Mouse (Mus musculus): Measurements from ENCODE around the gene Snx29.
A peak's percentile ranks its signal among the peaks of the same experiment; 100 is the strongest.
"Not testable (repeated sequence)": the region's sequence is repeated elsewhere in the genome, so short reads cannot be mapped to it uniquely, and the experiment has no call there.

Snx29 gene

GRCm38 (mm10) chr16:11495923-11496616 lies 173.4 kb downstream of the Snx29 start:
- DNase-seq (ENCODE audit: low read depth): no peak

- DNase-seq (ENCODE audit: low read depth): no peak
Observed at GRCm38 (mm10) chr16:11496721-11497120, 174.0 kb downstream of the Snx29 start.

DNA sequence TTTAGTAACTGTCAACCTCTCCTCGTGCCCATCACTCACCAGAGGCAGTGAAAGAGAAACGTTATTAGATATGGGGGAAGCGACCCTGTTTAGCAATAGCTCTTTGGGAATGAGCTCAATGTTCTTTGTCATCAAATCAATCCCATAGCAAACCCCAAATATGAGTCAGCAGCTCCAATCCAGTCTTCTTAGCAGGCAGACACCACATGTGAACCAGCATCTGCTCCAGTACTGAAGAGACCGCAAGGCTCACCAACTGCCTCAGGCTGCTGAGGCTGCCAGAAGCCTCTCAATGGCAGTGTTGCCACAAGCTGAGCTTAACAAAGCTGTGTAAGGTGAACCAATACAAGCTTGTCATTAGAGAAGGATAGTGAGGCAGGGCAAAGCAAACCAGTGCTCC lies 177.4 kb downstream of the Snx29 start:
- no peak for DNase-seq (ENCODE audit: low read depth)

DNA sequence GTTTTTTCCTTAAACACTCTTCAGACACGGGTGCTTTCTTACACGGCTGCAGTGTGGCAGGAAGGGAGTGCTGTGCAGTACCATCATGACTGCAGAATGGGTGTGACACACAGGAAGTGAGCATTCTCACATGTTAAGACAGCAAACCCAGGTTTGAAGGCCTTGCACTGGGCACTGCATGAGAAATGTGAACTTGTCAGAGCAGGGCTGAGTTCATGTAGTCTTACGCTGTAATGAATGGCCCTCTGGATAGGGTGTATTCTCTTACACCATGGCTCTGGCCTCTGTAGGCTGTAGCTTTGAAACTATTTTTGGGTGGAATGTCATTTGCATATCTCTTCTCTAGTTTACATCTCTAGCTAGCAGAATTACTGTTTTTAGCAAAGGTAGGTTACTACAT lies 178.4 kb downstream of the Snx29 start:
- no peak for DNase-seq (ENCODE audit: low read depth)

GRCm38 (mm10) chr16:11501611-11502010 lies 178.9 kb downstream of the Snx29 start:
- no peak for DNase-seq (ENCODE audit: low read depth)

DNA sequence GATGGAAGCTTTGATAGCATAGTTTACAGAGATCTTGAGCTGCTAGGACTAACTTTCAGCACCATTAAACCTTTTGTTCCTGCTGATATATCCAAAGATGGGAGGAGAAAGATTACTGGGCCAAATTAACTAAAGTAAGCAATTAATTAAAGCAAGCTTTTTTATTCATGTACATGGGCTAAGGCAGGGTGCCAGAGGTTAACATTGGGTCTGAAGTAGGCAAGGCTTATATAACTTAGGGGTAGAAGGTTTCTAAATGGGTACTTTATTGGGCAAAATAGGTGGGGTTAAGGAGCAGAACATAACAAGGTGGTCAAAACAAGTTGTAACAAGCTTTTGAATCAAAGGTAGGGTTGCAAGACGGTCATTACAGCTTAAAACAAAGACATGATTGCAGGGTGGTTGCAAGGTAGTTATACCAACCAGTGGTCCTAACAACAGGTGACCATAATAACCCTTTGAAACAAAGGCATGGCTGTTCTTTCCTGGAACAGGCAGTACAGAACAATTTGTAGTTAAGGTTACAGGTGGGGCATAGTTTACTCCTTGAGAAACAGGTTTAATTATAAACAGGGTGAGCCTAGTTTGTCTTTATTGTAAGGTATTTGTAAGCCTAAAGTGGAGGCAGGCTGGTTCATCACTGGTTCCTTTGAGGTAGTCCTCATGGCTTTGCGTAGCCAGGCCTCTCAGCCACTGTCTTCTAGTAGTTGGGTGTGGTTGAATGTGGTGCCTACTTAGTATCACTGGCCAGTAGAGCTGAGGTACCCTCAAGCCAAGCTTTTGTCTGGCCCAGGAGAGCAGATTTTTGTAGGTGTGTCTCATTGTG lies 182.2 kb downstream of the Snx29 start:
- no peak for DNase-seq (ENCODE audit: low read depth)

- peak; percentile 92 for DNase-seq (ENCODE audit: low read depth)
Observed at GRCm38 (mm10) chr16:11505492-11506176, 182.9 kb downstream of the Snx29 start.

GRCm38 (mm10) chr16:11507188-11507731 lies 184.6 kb downstream of the Snx29 start:
- DNase-seq (ENCODE audit: low read depth): no peak

GRCm38 (mm10) chr16:11508341-11508740 lies 185.6 kb downstream of the Snx29 start:
- no peak for DNase-seq (ENCODE audit: low read depth)

DNA sequence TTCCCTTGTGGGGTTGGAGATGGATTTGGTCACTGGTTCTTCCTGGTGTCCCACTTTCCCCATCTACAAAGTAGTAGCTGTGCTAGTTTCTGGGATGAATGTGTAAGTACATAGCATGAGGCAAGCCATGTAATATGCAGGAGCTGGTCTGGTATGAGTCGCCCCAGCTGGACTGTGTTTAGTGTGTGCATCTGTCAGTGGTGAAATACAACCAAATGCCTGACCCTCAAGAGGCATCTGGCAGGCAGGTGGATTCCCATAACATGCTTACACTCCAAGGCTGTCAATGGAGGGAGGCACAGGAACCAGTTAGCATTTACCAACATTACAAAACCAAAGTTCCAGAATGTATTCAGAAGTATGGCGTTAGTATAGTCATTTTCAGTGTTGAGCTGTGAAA lies 187.7 kb downstream of the Snx29 start:
- DNase-seq (ENCODE audit: low read depth): no peak

DNA sequence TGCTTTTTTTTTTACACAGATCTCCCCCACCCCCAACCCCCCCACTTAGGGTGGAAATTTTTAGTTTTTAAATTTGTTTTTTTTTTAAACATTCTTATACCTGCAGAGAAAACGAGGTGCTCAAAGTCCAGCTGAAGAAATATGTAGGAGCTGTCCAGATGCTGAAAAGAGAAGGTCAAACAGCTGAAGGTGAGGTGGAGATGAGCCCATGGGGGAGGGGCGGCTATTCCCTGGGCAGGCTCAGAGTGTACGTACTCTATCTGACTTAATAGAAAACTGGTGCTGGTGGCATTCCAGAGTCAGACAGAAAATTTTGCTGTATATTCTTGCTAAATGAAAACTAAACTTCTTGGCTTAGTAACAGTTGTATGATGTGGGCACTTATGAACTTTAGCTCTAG lies 188.1 kb downstream of the Snx29 start:
- DNase-seq (ENCODE audit: low read depth): no peak

GRCm38 (mm10) chr16:11511696-11512095 lies 189.0 kb downstream of the Snx29 start:
- not testable (repeated sequence) for DNase-seq (ENCODE audit: low read depth)

- DNase-seq (ENCODE audit: low read depth): no peak
Observed at GRCm38 (mm10) chr16:11516681-11517080, 194.0 kb downstream of the Snx29 start.

DNA sequence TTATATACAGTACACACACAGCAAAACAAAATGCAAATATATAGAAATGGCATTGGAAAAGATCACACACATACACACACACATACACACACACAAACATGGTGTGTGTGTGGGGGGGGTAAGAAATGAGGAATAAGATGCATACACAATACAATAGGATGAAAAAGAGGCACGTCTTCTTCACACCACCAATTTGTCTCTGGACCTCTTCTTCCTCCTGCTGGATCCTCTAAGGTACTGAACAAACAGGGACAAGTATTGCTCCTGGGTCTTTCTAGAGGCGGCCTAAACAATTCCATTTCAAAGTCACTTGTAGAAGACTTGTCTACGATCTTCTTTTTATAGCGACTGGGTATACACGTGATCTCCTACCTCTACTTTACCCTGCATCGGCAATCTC lies 194.7 kb downstream of the Snx29 start:
- DNase-seq (ENCODE audit: low read depth): no peak

GRCm38 (mm10) chr16:11518803-11519498 lies 196.2 kb downstream of the Snx29 start:
- DNase-seq (ENCODE audit: low read depth): no peak

DNA sequence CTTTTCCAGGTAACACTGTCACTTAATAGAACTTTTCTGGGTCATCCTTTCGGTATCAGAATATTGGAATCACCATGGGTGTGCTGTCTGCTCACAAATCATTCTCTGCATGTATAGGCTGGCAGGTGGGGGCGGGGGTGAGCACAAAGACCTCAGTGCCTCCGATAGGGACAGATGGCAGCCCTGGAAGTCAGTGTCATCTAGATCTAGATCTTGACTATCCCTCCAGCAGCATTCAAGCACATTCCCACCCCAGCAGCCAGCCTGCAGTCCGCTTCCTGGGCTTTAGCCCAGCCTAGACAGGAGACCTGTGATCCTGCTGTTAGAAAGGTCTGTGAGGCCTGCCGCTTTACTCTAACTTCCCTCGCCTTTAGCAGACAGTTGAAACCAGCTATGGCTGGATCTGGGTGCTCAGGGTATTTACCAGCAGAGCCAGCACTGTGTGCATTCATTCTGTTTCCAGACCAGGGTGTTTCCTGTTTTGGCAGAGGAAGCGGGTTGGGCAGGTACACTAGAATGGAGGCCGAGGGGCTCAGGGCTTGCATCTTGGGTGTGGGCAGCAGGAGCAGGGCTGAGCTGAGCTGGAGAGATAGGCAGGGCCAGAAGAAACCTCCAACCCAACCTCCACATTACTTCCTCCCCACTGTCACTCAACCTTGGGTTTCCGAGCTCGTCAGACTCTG lies 203.5 kb downstream of the Snx29 start:
- no peak for DNase-seq (ENCODE audit: low read depth)

DNA sequence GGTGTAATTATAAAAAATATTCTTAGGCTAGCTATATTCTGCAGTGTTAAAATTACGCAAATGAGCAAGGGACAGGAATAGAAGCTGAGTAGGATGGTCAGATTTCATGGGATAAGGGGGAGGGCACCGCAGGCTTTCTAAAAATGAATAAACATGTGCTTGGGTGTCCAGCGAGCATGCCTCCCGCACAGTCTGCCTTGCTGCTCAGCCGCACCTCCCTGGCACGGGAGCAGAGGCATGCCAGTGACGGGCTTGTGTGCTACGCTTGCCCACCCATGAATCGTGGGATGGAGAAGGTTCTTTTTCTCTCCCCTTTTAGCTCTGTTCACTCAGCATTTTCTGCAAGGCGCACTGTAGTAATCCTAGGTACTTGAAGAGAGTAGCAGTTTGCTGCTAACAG lies 204.3 kb downstream of the Snx29 start:
- no peak for DNase-seq (ENCODE audit: low read depth)

DNA sequence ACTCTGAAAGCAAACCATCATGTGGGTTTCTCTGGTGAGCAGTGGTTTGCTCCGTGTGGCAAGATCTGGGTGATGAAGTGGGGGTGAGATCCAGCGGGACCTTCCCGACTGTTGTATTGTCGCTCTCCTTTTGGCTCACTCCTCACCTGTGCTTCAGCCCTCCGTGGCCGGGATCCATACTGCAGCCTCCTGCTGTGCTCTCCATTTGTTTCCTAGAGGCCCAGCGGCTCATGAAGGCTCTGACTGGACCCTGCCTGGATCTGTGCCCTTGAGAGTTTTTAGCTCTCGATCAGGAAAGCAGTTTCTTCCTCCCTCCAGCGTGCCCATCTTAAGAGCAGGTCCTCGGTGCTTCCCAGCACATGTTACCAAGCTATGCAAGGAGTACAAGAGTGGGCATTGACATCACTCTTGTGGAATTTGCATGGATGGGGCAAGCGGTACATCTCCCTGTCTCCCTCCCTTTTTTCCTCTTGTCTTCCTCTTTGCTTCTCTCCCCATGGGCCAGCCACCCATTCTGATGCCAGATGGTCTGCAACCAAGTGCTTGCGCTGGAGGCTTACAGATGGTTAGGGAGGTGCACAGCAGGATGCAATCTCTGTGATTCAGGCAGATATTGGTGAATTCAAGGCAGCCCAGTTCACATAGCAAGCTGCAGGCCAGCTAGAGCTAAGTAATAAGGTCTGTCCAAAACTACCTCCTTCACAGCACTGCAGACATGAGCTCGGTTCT lies 207.9 kb downstream of the Snx29 start:
- DNase-seq (ENCODE audit: low read depth): no peak

DNA sequence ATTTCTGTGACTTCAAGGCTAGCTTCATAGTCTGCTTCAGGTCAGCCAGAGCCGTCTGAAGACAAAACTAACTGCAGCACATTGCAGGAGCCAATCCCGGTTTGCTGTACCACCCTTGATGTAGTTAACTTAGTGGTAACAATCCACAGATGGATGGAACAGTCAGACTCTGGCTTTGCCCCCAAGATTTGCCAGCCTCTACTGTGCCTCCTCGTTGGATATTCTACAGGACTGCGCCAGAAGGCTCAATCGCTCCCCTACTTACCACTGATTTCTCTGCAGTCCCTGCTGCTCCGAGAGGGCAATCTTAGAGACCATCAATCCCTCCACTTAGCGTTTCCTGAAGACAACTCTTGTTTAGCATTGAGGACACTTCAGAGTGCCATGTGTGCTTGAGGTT lies 208.7 kb downstream of the Snx29 start:
- no peak for DNase-seq (ENCODE audit: low read depth)

DNA sequence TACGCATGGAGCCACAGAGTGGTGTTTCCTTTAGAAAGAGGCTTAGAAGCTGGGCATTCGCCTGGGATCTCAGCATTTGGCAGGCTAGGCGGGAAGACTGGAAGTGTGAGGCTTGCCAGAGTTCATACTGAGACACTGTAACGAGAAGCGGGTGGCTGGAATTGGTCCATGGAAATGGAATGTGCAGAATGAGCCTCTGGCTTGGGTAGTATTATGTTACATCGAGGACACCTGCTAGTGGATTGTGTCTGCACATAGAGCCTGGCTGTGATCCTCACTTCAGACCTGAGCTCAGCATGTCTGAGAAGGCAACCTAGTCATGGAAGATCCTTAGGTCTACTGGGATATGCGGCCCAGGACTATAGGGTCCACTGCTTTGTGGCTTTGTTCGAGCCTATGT lies 209.9 kb downstream of the Snx29 start:
- peak; percentile 73 for DNase-seq (ENCODE audit: low read depth)

- DNase-seq (ENCODE audit: low read depth): no peak
Observed at GRCm38 (mm10) chr16:11533441-11533840, 210.7 kb downstream of the Snx29 start.

All from fibroblast of lung, adult 2 months (primary cell).